Mouse (Mus musculus): ENCODE data around the gene Ufd1. TPM values are rescaled to one million over a fixed set of nuclear protein-coding genes. Genes with fewer than 3 reads are reported as not detected.

Gene Ufd1
- polyA plus RNA-seq, 1 experiment, result 32.3 TPM

- Histone ChIP-seq H3K4me3 (ENCODE audit: insufficient read depth, low read depth, low read length) (peak overlapping the region; percentile 98), H3K27ac (ENCODE audit: insufficient read depth, low read depth, low read length) (no peak overlapping the region), H3K27me3 (replicated peaks; ENCODE audit: control insufficient read depth, insufficient read depth, low read length) (no peaks in the 10 kb centered on the region), H3K36me3 (ENCODE audit: control insufficient read depth, insufficient read depth, low read length) (no peaks in the 10 kb centered on the region; the same call in 1 of the 2 replicates), H3K4me1 (ENCODE audit: control insufficient read depth, insufficient read depth, low read length) (peaks cover 10% of the 10 kb centered on the region; the same call in 1 of the 2 replicates)
- WGBS, result 6% methylated on average over 5 of the region's 5 CpGs
- TF ChIP-seq POLR2A (IDR thresholded peaks at IDR 0.05; ENCODE audit: low read depth, low read length) (no peak), CTCF (conservative IDR thresholded peaks at IDR 0.05; ENCODE audit: insufficient read depth, insufficient read length, low read depth, low read length) (no peak)
- no peak for DNase-seq
Observed at GRCm38 (mm10) chr16:18811032-18811431, 547 bp upstream of the Ufd1 start.

- TF ChIP-seq POLR2A (IDR thresholded peaks at IDR 0.05; ENCODE audit: low read depth, low read length) (no peak), CTCF (conservative IDR thresholded peaks at IDR 0.05; ENCODE audit: insufficient read depth, insufficient read length, low read depth, low read length) (no peak)
- DNase-seq, result no peak
- Histone ChIP-seq H3K4me3 (ENCODE audit: insufficient read depth, low read depth, low read length) (peak overlapping the region; percentile 98), H3K36me3 (ENCODE audit: control insufficient read depth, insufficient read depth, low read length) (no peaks in the 10 kb centered on the region; the same call in 1 of the 2 replicates), H3K27me3 (replicated peaks; ENCODE audit: control insufficient read depth, insufficient read depth, low read length) (no peaks in the 10 kb centered on the region), H3K27ac (ENCODE audit: insufficient read depth, low read depth, low read length) (peak overlapping the region; percentile 74), H3K4me1 (ENCODE audit: control insufficient read depth, insufficient read depth, low read length) (peaks cover 10% of the 10 kb centered on the region; the same call in 1 of the 2 replicates)
- 1% methylated on average over 31 of the region's 31 CpGs for WGBS
Observed at GRCm38 (mm10) chr16:18812385-18812910, 869 bp downstream of the Ufd1 start.

- Histone ChIP-seq H3K27me3 (replicated peaks; ENCODE audit: control insufficient read depth, insufficient read depth, low read length) (no peaks in the 10 kb centered on the region), H3K4me3 (ENCODE audit: insufficient read depth, low read depth, low read length) (no peak overlapping the region), H3K27ac (ENCODE audit: insufficient read depth, low read depth, low read length) (no peak overlapping the region), H3K36me3 (ENCODE audit: control insufficient read depth, insufficient read depth, low read length) (peaks cover 16% of the 10 kb centered on the region), H3K4me1 (ENCODE audit: control insufficient read depth, insufficient read depth, low read length) (no peaks in the 10 kb centered on the region)
- no peak for TF ChIP-seq CTCF (conservative IDR thresholded peaks at IDR 0.05; ENCODE audit: insufficient read depth, insufficient read length, low read depth, low read length)
- TF ChIP-seq POLR2A (IDR thresholded peaks at IDR 0.05; ENCODE audit: low read depth, low read length), result no peak
- WGBS, result 85% methylated on average over 1 of the region's 1 CpGs
- no peak for DNase-seq
Observed at GRCm38 (mm10) chr16:18822356-18822755, 10.8 kb downstream of the Ufd1 start.

DNA sequence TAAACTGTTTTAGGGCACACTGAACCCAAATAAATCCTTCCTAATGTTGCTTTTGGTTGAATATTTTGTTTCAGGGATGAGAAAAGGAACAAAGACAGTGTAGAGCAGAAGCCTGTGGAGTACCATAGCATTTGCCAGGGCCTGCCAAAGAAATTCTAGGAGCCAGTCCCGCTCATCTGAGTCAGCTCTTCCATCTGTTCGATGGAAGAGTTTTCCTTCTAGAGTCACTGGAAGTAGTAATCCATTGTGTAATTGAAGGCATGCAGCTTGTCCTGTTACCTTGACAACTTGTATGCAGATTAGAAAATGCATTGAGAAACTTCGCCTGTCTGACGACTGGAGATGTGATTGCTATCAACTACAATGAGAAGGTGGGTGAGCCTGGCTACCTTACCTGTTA is 11.3 kb downstream of the Ufd1 start:
- no peak overlapping the region for H3K27ac ChIP-seq (ENCODE audit: insufficient read depth, low read depth, low read length)
- H3K27me3 ChIP-seq (replicated peaks; ENCODE audit: control insufficient read depth, insufficient read depth, low read length), result no peaks in the 10 kb centered on the region
- no peak for DNase-seq
- peaks cover 16% of the 10 kb centered on the region for H3K36me3 ChIP-seq (ENCODE audit: control insufficient read depth, insufficient read depth, low read length)
- H3K4me3 ChIP-seq (ENCODE audit: insufficient read depth, low read depth, low read length), result no peak overlapping the region
- 83% methylated on average over 4 of the region's 4 CpGs for WGBS
- H3K4me1 ChIP-seq (ENCODE audit: control insufficient read depth, insufficient read depth, low read length), result no peaks in the 10 kb centered on the region
- no peak for TF ChIP-seq CTCF (conservative IDR thresholded peaks at IDR 0.05; ENCODE audit: insufficient read depth, insufficient read length, low read depth, low read length)
- no peak for TF ChIP-seq POLR2A (IDR thresholded peaks at IDR 0.05; ENCODE audit: low read depth, low read length)

DNA sequence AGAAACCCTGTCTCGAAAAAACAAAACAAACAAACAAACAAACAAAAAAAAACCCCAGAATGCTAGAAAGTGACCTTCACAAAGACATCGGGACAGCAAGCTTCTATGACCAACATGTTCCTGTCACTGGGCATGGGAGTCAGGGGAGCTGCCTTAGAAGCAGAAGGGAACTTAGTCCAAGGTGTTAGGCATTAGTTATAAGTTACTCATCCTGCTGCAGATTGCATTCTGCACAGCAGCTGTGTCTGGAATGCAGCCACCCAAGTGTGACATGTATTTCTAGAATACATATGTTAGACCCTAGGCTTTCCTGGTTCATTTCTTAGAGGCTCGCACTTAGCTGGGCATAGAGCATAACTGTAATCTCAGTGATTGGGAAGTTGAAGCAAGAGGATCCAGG is 17.1 kb downstream of the Ufd1 start:
- Histone ChIP-seq H3K36me3 (ENCODE audit: control insufficient read depth, insufficient read depth, low read length) (peaks cover 12% of the 10 kb centered on the region), H3K27me3 (replicated peaks; ENCODE audit: control insufficient read depth, insufficient read depth, low read length) (no peaks in the 10 kb centered on the region), H3K4me3 (ENCODE audit: insufficient read depth, low read depth, low read length) (no peak overlapping the region), H3K4me1 (ENCODE audit: control insufficient read depth, insufficient read depth, low read length) (no peaks in the 10 kb centered on the region), H3K27ac (ENCODE audit: insufficient read depth, low read depth, low read length) (no peak overlapping the region)
- WGBS, result 67% methylated on average over 3 of the region's 3 CpGs
- no peak for DNase-seq
- TF ChIP-seq CTCF (conservative IDR thresholded peaks at IDR 0.05; ENCODE audit: insufficient read depth, insufficient read length, low read depth, low read length), result no peak

GRCm38 (mm10) chr16:18829102-18829501 is 17.5 kb downstream of the Ufd1 start:
- no peak for TF ChIP-seq POLR2A (IDR thresholded peaks at IDR 0.05; ENCODE audit: low read depth, low read length)
- TF ChIP-seq CTCF (conservative IDR thresholded peaks at IDR 0.05; ENCODE audit: insufficient read depth, insufficient read length, low read depth, low read length), result no peak
- DNase-seq, result no peak
- Histone ChIP-seq H3K36me3 (ENCODE audit: control insufficient read depth, insufficient read depth, low read length) (peaks cover 12% of the 10 kb centered on the region), H3K4me3 (ENCODE audit: insufficient read depth, low read depth, low read length) (no peak overlapping the region), H3K27ac (ENCODE audit: insufficient read depth, low read depth, low read length) (no peak overlapping the region), H3K27me3 (replicated peaks; ENCODE audit: control insufficient read depth, insufficient read depth, low read length) (no peaks in the 10 kb centered on the region), H3K4me1 (ENCODE audit: control insufficient read depth, insufficient read depth, low read length) (no peaks in the 10 kb centered on the region)
- WGBS, result 54% methylated on average over 6 of the region's 6 CpGs

- DNase-seq, result no peak
- Histone ChIP-seq H3K36me3 (ENCODE audit: control insufficient read depth, insufficient read depth, low read length) (peaks cover 2% of the 10 kb centered on the region; the same call in 1 of the 2 replicates), H3K27ac (ENCODE audit: insufficient read depth, low read depth, low read length) (no peak overlapping the region), H3K27me3 (replicated peaks; ENCODE audit: control insufficient read depth, insufficient read depth, low read length) (no peaks in the 10 kb centered on the region), H3K4me1 (ENCODE audit: control insufficient read depth, insufficient read depth, low read length) (peaks cover 3% of the 10 kb centered on the region; the same call in 1 of the 2 replicates), H3K4me3 (ENCODE audit: insufficient read depth, low read depth, low read length) (no peak overlapping the region)
- WGBS, result 70% methylated on average over 2 of the region's 2 CpGs
- TF ChIP-seq CTCF (conservative IDR thresholded peaks at IDR 0.05; ENCODE audit: insufficient read depth, insufficient read length, low read depth, low read length) (no peak), POLR2A (IDR thresholded peaks at IDR 0.05; ENCODE audit: low read depth, low read length) (no peak)
Observed at GRCm38 (mm10) chr16:18833486-18833885, 21.9 kb downstream of the Ufd1 start.
